Mouse (Mus musculus) kidney, postnatal 10 days (tissue): ENCODE data around the gene Cd68.

ENCODE experiments used
- DNase-seq: peaks from one replicate; pipeline ENCODE4 v3.0.0; 2021; ENCODE audit warnings: mixed read lengths

Gene Cd68

DNA sequence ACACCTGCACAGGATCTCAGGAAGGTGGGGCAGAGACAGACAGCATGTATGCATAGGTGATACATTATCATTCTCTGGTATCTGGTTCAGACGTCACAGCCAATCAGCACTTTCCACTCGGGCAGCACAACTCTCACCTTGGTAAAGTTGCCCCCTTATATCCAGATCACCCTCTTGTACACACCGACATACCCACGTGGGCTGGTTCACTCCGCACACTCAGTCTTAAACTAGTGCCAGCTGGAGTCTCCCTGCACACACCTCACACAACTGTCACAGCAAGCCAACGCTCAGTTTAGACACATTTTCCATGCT lies 29.1 kb upstream of the Cd68 start:
- DNase-seq = no peak

GRCm38 (mm10) chr11:69693421-69693965 lies 27.5 kb upstream of the Cd68 start:
- no peak for DNase-seq

DNA sequence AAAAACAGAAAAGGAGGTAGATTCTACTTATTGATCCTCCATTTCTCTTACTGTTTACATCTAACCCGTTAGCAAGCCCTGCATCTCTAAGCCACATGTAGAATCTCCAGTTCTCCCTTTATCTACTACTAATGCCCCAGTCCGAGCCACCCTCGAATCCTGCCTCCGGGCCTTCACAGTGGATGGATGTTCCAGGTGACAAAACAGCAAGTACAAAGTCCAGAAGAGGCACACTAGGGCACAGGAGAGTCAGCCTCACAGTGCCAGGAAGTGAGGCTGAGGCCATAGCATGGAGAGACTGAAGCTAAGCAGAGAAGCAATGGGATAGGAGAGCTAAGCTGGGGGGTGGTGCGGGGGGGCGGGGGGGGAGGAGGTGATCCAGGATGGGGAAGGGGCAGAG lies 26.9 kb upstream of the Cd68 start:
- peak; percentile 51 for DNase-seq

- no peak for DNase-seq
Observed at GRCm38 (mm10) chr11:69692196-69692811, 26.4 kb upstream of the Cd68 start.

GRCm38 (mm10) chr11:69689891-69690290 lies 23.9 kb upstream of the Cd68 start:
- no peak for DNase-seq

GRCm38 (mm10) chr11:69687061-69687460 lies 21.1 kb upstream of the Cd68 start:
- no peak for DNase-seq

- DNase-seq = peak; percentile 88
Observed at GRCm38 (mm10) chr11:69686377-69686776, 20.4 kb upstream of the Cd68 start.

DNA sequence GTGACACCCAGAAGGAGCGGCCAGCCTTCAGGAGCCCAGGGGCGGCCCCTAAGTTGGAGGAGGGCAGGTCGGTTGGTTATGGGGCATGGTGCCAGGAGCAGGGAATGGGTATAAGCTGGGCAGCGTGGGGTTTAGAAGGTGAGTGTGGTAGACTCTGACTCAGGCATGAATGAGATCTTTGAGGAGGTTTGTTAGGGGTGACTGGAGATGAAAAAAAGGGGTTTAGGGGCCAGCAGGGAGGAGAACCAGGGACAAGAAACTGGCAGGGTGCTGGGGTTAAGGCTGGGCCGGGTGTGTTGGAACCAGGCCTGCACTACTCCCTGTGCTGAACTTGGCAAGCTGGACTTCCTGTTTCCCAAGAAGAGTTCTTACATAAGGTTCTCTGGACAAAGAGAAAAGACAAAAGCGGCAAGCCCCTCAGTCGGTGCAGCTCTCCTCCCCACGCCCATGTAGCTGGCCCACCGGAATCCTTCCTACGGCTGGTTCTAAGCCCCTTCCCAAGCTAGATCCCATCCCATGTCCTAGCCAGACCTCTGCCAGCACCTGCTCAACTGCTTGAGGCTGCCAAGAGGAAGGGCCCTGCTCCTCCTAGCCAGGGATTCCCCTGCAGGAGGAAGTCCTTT lies 19.7 kb upstream of the Cd68 start, which contains the start of gene Tnfsf13:
Gene Tnfsf13 (minus strand): TSS at position 259 of the 623 bp plus-strand sequence.
- peak; percentile 80 for DNase-seq

GRCm38 (mm10) chr11:69684936-69685335 lies 19.0 kb upstream of the Cd68 start:
- no peak for DNase-seq

DNA sequence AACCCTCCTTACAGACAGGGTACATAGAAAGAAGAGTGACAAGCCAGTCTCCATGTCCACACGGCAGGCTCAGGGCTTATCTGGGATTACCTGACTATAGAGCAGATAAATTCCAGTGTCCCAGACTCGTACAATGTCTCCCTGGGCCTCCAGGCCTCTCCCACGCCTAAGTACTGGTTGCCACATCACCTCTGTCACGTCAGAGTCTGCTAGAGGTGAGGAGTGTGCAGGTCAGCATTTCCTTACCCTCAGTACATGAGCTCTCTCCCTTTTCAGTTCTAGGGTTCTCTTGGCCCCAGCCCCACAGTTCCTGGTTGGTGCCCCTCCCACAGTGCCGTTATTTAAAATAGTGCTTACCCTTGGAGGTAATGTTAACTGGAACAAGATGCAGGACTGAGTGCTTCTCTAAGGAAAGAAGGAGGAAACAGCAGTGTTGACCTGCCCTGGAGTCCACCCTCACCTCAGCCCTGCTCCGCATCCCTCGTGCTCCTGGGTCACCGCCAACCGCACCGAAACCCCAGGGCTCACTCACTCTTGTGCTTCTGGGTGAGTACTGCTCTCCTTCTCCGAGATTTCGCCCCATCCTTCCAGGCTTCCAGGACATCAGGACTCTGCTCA lies 18.3 kb upstream of the Cd68 start:
- DNase-seq = no peak

- DNase-seq = no peak
Observed at GRCm38 (mm10) chr11:69683576-69683975, 17.6 kb upstream of the Cd68 start.

GRCm38 (mm10) chr11:69682840-69683533 lies 17.0 kb upstream of the Cd68 start:
- peak; percentile 95 for DNase-seq

GRCm38 (mm10) chr11:69682209-69682839 lies 16.4 kb upstream of the Cd68 start:
- no peak for DNase-seq

DNA sequence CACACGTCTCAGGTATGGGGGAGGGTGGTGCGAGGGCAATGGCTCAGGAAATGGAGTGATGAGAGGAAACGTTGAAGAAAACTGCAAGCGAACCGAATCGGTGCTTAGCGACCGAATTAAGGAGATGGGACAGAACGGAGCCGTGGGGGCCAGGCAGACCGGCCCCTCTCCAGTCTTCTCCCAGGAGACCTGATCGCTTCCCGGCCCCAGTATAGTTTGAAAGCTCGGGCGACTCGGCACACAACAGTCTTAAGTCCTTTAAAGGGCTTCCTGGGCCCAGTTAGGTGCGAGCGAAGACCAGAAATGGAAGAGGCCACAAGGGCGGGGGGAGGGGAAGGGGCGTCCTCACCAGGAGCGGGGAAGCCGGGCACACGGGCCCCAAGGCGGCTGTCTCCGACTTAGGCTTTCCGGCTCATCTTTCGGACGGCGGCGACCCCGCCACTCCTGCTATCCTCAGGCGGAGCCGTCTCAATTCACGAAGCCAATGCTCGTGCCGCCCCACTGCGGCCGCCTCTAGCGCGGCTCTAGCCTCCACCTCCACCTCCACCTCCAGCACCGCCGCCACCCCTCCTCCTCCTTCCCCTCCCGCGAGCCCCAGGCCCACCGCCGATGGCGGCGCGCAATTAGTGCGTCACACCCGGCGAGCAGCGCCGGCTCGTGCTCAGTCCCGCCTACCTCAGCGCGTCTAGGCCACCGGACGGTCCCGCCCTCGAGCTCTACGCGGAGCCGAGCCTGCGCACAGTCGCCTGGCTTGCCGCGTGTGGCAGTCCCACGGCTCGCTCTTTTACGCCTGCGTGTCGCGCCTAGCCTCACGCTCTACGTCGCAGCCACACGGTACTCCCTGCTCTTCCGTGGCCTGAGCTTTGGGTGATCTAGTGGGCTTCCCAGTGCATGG lies 15.6 kb upstream of the Cd68 start, which contains the start of gene Senp3:
Gene Senp3 (minus strand): TSS at position 771 of the 895 bp plus-strand sequence.
- DNase-seq = peak; percentile 99

DNA sequence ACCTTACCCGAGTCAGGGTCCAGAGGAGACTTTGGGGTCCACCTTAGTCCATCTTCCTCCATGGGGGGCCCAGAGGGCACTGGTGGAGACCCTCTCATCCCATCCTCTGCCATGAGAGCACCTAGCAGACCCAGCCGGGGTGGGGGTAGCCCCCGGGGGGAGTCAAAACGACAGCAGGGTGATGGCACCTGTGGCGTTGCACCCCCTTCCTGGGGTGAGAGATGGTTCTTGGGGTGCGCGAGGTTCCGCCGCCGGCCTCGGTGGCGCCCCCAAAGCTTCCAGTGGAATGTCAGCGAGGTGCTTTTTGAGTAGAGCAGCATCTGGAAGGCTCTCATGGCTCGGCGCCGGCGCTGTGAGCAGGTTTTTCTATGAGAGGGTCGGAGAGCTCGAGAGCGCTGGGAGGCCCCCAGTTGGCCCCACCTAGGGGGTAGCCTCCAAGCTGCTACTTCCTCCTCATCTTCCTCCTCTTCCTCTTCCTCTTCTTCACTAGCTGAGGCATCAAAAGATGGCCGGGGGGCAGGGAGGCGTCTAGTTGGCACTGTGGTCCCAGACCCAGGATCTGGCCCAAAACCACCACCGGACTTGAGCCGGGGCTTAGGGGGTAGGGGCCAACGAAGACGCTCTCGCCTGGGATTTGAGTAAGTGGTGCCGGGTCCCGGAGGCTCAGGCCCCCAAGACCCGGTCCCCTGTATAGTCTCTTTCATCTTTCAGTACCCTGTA lies 14.3 kb upstream of the Cd68 start:
- no peak for DNase-seq

DNA sequence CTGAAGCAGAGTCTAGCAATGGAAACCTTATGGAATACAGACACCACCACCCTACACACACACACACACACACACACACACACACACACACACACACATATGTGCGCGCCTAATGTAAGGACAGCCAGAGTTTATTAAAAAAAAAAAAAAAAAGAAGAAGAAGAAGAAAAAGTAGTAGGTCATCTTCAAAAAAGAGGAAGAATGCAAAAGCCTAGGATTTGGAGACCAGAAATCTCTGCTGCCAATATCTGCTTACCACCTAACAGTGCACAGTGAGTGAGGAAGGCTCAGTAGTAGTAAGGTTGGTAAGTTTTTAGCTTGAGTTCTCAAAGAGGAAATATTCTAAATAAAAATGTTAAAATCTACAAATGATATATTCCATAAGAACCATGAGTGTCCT lies 13.2 kb upstream of the Cd68 start:
- no peak for DNase-seq

DNA sequence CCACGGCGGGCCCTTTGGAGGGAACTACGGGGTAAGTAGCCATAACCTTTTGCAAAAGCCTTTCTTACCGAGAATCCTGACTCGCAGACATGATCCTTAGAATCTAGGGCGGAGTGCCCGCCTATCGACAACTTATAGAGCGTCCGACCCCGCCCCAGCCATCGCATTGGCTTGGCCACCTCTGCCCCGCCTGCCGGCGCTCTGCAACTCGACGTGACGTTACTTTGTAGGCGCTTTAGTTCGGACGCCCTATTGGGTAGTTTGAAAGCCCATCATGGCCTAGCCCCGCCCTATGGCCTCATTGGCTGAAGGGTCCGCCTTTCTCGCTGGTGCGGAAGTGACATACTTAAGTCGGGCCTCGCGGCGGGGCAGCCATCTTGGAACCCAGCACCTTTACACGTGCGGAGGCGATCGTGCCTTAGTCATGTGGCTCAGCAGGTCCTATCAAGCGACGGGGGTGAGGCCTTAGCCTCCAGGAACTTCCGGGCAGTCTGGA lies 6.3 kb upstream of the Cd68 start, which contains the start of gene Eif4a1:
Gene Eif4a1 (minus strand): TSS at position 213 of the 496 bp plus-strand sequence.
- peak; percentile 100 for DNase-seq

- DNase-seq = no peak
Observed at GRCm38 (mm10) chr11:69671726-69672124, 5.8 kb upstream of the Cd68 start.

- peak; percentile 98 for DNase-seq
Observed at GRCm38 (mm10) chr11:69670786-69671725, 5.1 kb upstream of the Cd68 start.

GRCm38 (mm10) chr11:69666665-69667005 lies 682 bp upstream of the Cd68 start:
- DNase-seq = no peak
